Mouse (Mus musculus) midbrain, embryonic 16.5 days (tissue): ENCODE data around the gene Atp5s. TPM values are rescaled to one million over a fixed set of nuclear protein-coding genes. Genes with fewer than 3 reads are reported as not detected.

ENCODE experiments used
- ATAC-seq: fragments of 200-750 bp; cut with Nextera tagmentation; 2 replicates; pipeline ENCODE4 v1.8.0; 2017; ENCODE audit warnings: moderate TSS enrichment
- H3K27ac ChIP-seq: fragments of 300-500 bp; sonication (generic); 2 replicates; pipeline ENCODE4 v1.5.1; 2014; ENCODE audit warnings: mild to moderate bottlenecking, low read length, mixed read lengths
- H3K27me3 ChIP-seq: fragments of 300-500 bp; sonication (generic); 2 replicates; pipeline ENCODE4 v1.6.1; 2014; ENCODE audit warnings: low read depth, low read length, mixed read lengths; ENCODE audit not compliant: control insufficient read depth, insufficient read depth
- H3K36me3 ChIP-seq: fragments of 300-500 bp; sonication (generic); 2 replicates; pipeline ENCODE4 v1.6.1; 2014; ENCODE audit warnings: mild to moderate bottlenecking, low read length, moderate library complexity, mixed read lengths; ENCODE audit not compliant: control insufficient read depth, insufficient read depth
- H3K4me1 ChIP-seq: fragments of 300-500 bp; sonication (generic); 2 replicates; pipeline ENCODE4 v1.6.1; 2014; ENCODE audit warnings: mild to moderate bottlenecking, low read length, mixed read lengths; ENCODE audit not compliant: control insufficient read depth, insufficient read depth
- H3K4me2 ChIP-seq: fragments of 300-500 bp; sonication (generic); 2 replicates; pipeline ENCODE4 v1.6.1; 2014; ENCODE audit warnings: mild to moderate bottlenecking, low read length, mixed read lengths
- H3K4me3 ChIP-seq: fragments of 300-500 bp; sonication (generic); 2 replicates; pipeline ENCODE4 v1.5.1; 2014; ENCODE audit warnings: low read depth, mild to moderate bottlenecking, low read length, moderate library complexity, mixed read lengths
- H3K9ac ChIP-seq: fragments of 300-500 bp; sonication (generic); 2 replicates; pipeline ENCODE4 v1.6.1; 2014; ENCODE audit warnings: low read depth, low read length, mixed read lengths
- H3K9me3 ChIP-seq: fragments of 300-500 bp; sonication (generic); replicated peaks from 2 replicates; pipeline ENCODE4 v1.6.1; 2014; ENCODE audit warnings: mild to moderate bottlenecking, low read length, mixed read lengths; ENCODE audit not compliant: control insufficient read depth, poor library complexity, severe bottlenecking
- WGBS: fragments of 180-500 bp; shearing (Covaris S2); extraction: QIAGEN DNeasy Blood & Tissue Kit; methylation state at CpG from one replicate; pipeline ENCODE4 v1.1.7; 2014; 5-methylcytosine and 5-hydroxymethylcytosine counted together
- polyA plus RNA-seq: library from polyadenylated mRNA; unstranded; fragments of >200 nt; fragmentation: Nextera tagmentation; extraction: Ambion mirVana; gene quantifications from 2 replicates; pipeline ENCODE4 v1.2.1, GENCODE M21; 2015

The Atp5s gene
- polyA plus RNA-seq, 1 experiment from 2014 or later = 41.6 TPM

- Histone ChIP-seq H3K4me3 (no peak overlapping the region), H3K9ac (no peak overlapping the region), H3K27ac (no peak overlapping the region), H3K4me2 (no peak overlapping the region), H3K27me3 (no peaks in the 10 kb centered on the region), H3K4me1 (no peaks in the 10 kb centered on the region), H3K9me3 (no peaks in the 10 kb centered on the region), H3K36me3 (no peaks in the 10 kb centered on the region)
- WGBS = 55% methylated on average over 9 of the region's 9 CpGs
- ATAC-seq = no peak
These were observed 40.8 kb downstream of the Atp5s start for GRCm38 (mm10) chr12:69765543-69765942.

GRCm38 (mm10) chr12:69766185-69766904 lies 41.6 kb downstream of the Atp5s start:
- ATAC-seq = no peak
- H3K36me3 ChIP-seq = no peaks in the 10 kb centered on the region
- H3K27me3 ChIP-seq = no peaks in the 10 kb centered on the region
- no peak overlapping the region for H3K4me3 ChIP-seq
- no peak overlapping the region for H3K27ac ChIP-seq
- no peaks in the 10 kb centered on the region for H3K4me1 ChIP-seq
- no peaks in the 10 kb centered on the region for H3K9me3 ChIP-seq
- H3K9ac ChIP-seq = no peak overlapping the region
- 90% methylated on average over 10 of the region's 10 CpGs for WGBS
- H3K4me2 ChIP-seq = no peak overlapping the region

GRCm38 (mm10) chr12:69767476-69768258 lies 42.9 kb downstream of the Atp5s start:
- Histone ChIP-seq H3K27me3 (no peaks in the 10 kb centered on the region), H3K9me3 (no peaks in the 10 kb centered on the region), H3K9ac (no peak overlapping the region; the same call in 1 of the 2 replicates), H3K4me3 (no peak overlapping the region), H3K4me1 (no peaks in the 10 kb centered on the region), H3K4me2 (no peak overlapping the region), H3K27ac (no peak overlapping the region), H3K36me3 (no peaks in the 10 kb centered on the region)
- 21% methylated on average over 9 of the region's 9 CpGs for WGBS
- peak; percentile 51; the same call in 1 of the 2 replicates for ATAC-seq

GRCm38 (mm10) chr12:69768841-69769240 lies 44.1 kb downstream of the Atp5s start:
- H3K9me3 ChIP-seq = no peaks in the 10 kb centered on the region
- H3K4me3 ChIP-seq = no peak overlapping the region
- no peak overlapping the region for H3K27ac ChIP-seq
- no peaks in the 10 kb centered on the region for H3K27me3 ChIP-seq
- H3K4me2 ChIP-seq = no peak overlapping the region
- ATAC-seq = no peak
- no peak overlapping the region for H3K9ac ChIP-seq
- WGBS = 89% methylated on average over 2 of the region's 2 CpGs
- H3K36me3 ChIP-seq = no peaks in the 10 kb centered on the region
- no peaks in the 10 kb centered on the region for H3K4me1 ChIP-seq

- Histone ChIP-seq H3K27me3 (no peaks in the 10 kb centered on the region), H3K4me2 (no peak overlapping the region), H3K4me3 (no peak overlapping the region), H3K36me3 (no peaks in the 10 kb centered on the region), H3K4me1 (no peaks in the 10 kb centered on the region), H3K27ac (no peak overlapping the region), H3K9ac (no peak overlapping the region), H3K9me3 (no peaks in the 10 kb centered on the region)
- ATAC-seq = no peak
- 77% methylated on average over 11 of the region's 11 CpGs for WGBS
These were observed 52.0 kb downstream of the Atp5s start for GRCm38 (mm10) chr12:69776607-69777340.

GRCm38 (mm10) chr12:69777341-69777730 lies 52.6 kb downstream of the Atp5s start:
- Histone ChIP-seq H3K9me3 (no peaks in the 10 kb centered on the region), H3K4me2 (no peak overlapping the region), H3K27ac (no peak overlapping the region), H3K4me3 (no peak overlapping the region), H3K9ac (no peak overlapping the region), H3K27me3 (no peaks in the 10 kb centered on the region), H3K36me3 (no peaks in the 10 kb centered on the region), H3K4me1 (no peaks in the 10 kb centered on the region)
- WGBS = 89% methylated on average over 6 of the region's 6 CpGs
- no peak for ATAC-seq

GRCm38 (mm10) chr12:69777957-69778356 lies 53.2 kb downstream of the Atp5s start:
- 77% methylated on average over 2 of the region's 2 CpGs for WGBS
- H3K4me2 ChIP-seq = no peak overlapping the region
- H3K27ac ChIP-seq = no peak overlapping the region
- no peak overlapping the region for H3K9ac ChIP-seq
- no peak overlapping the region for H3K4me3 ChIP-seq
- ATAC-seq = no peak
- H3K4me1 ChIP-seq = no peaks in the 10 kb centered on the region
- no peaks in the 10 kb centered on the region for H3K27me3 ChIP-seq
- H3K36me3 ChIP-seq = no peaks in the 10 kb centered on the region
- H3K9me3 ChIP-seq = no peaks in the 10 kb centered on the region

GRCm38 (mm10) chr12:69781480-69781879 lies 56.7 kb downstream of the Atp5s start:
- WGBS = 67% methylated on average over 8 of the region's 8 CpGs
- no peak for ATAC-seq
- H3K27me3 ChIP-seq = no peaks in the 10 kb centered on the region

More at GRCm38 (mm10) chr12:69781480-69781879, 56.7 kb downstream of the Atp5s start:
- Histone ChIP-seq H3K9ac (no peak overlapping the region), H3K27ac (no peak overlapping the region), H3K4me1 (no peaks in the 10 kb centered on the region), H3K4me3 (no peak overlapping the region), H3K4me2 (no peak overlapping the region), H3K36me3 (no peaks in the 10 kb centered on the region), H3K9me3 (no peaks in the 10 kb centered on the region)
